Mouse (Mus musculus): Measurements from ENCODE around the gene Mfsd12.

DNA sequence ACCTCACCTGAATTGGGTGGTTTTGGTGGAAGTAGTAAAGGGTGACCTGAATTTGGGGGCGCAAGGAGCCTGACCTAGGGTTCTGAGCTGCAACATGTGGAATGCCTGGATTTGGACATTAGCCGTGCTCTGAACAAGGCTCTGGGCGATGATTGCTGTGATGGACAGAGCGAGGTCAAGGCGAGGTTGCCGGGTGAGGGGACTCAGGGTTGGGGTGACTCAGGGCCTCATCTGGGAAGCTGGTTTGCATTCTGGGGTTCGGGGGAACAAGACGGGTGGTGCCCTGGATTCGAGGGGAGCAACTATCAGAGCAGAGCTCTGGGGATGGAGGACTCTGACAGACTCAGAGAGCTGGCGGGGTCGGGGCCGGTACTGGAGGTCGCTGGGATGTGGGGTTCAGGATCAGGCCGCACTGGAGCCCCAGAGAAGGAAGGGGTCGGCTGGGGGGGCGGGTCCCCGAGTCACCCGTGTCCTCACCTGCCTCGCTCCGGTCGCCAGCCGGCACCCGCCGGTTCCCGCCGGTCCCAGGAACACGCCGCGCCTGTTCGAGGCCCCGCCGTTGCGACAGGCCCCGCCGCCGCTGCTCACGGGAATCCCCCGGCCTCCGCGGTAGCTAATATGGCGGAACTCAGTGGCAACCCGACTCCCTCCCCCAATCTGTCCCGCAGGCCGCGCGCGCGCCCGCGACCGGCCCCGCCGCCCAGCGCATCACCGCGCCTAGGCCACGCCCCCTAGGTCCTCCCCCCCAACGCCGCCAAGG is 20.7 kb downstream of the Mfsd12 start, which contains the start of gene Fzr1:
- TF ChIP-seq CTCF (IDR thresholded peaks at IDR 0.05; ENCODE audit: control insufficient read depth, insufficient read depth, low read length) (no peak), POLR2A (IDR thresholded peaks at IDR 0.05; ENCODE audit: borderline replicate concordance, control insufficient read depth, low read depth, low read length) (peak; percentile 89)

Data from bone marrow, adult 2 months (tissue).